Mouse (Mus musculus): ENCODE measurements around the gene Nol10. TPM values are rescaled to one million over a fixed set of nuclear protein-coding genes. Genes with fewer than 3 reads are reported as not detected.
"Not testable (repeated sequence)": the region's sequence is repeated elsewhere in the genome, so short reads cannot be mapped to it uniquely, and the experiment has no call there.

Nol10 gene
- polyA plus RNA-seq, 1 experiment, result 8.7 TPM

GRCm38 (mm10) chr12:17459223-17459622 is 111.0 kb downstream of the Nol10 start:
- DNase-seq (ENCODE audit: low spot score), result not testable (repeated sequence)

DNA sequence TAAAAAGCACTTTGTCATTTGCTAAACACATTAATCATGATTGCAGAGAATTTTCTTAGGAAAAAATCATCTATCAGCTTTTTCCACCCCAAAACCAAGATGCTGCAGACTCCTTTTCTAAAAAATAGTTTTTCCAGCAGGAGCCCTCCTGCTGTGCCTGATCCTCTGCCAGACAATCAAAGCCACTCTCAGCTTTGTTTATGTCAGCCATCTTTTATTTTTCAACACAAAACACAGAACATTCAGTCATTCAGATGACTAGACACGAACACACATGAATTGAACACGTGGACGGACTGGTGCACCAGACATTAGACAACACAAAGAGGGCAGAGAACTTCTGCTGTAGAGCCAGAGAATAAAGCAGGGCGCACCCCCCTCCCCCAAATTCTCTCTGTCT is 115.4 kb downstream of the Nol10 start:
- DNase-seq (ENCODE audit: low spot score), result no peak

- not testable (repeated sequence) for DNase-seq (ENCODE audit: low spot score)
Measured at GRCm38 (mm10) chr12:17464550-17464949, 116.3 kb downstream of the Nol10 start.

GRCm38 (mm10) chr12:17466791-17467190 is 118.5 kb downstream of the Nol10 start:
- DNase-seq (ENCODE audit: low spot score), result no peak

- no peak for DNase-seq (ENCODE audit: low spot score)
Measured at GRCm38 (mm10) chr12:17468359-17468758, 120.1 kb downstream of the Nol10 start.

GRCm38 (mm10) chr12:17469869-17470268 is 121.6 kb downstream of the Nol10 start:
- no peak for DNase-seq (ENCODE audit: low spot score)

- not testable (repeated sequence) for DNase-seq (ENCODE audit: low spot score)
Measured at GRCm38 (mm10) chr12:17470528-17470927, 122.3 kb downstream of the Nol10 start.

DNA sequence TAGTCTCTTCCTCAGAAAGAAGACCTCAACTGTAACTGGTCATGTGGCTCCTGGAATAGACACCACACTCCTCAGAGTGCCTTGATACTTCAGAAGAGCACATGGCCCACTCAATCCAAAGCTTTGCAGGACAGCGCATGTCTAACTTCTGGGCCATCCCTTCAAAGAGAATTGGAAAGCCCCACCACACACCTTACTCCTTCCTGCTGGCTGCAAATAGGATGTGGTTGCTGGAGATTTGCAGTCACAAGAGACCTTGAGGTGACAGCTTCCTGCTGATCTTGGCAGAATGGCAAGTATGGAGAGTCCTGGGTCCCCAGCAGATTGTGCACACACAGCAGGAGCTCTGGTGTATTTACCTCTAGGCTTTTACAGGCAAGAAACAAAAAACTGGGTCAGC is 123.1 kb downstream of the Nol10 start:
- DNase-seq (ENCODE audit: low spot score), result no peak

DNA sequence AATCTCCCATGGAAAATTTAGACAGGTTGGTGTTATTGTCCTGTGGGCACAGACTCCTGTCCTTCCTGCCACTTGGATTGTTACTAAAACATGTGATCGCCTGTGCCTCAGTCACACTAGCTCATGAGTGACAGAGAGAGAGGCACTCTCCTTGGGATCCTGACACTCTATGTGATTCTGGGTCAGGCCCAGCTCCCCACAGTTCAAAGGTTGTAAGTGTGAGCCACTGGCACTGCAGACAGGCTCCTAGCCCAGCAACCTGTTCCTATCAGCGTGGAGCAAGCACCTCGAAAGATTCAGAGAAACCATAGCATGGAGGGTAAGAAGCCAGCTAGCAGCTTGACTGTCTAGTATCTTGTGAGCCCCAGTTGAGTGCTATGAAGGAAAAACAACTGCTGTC is 124.9 kb downstream of the Nol10 start:
- DNase-seq (ENCODE audit: low spot score), result no peak

GRCm38 (mm10) chr12:17473862-17474261 is 125.6 kb downstream of the Nol10 start:
- no peak for DNase-seq (ENCODE audit: low spot score)

DNA sequence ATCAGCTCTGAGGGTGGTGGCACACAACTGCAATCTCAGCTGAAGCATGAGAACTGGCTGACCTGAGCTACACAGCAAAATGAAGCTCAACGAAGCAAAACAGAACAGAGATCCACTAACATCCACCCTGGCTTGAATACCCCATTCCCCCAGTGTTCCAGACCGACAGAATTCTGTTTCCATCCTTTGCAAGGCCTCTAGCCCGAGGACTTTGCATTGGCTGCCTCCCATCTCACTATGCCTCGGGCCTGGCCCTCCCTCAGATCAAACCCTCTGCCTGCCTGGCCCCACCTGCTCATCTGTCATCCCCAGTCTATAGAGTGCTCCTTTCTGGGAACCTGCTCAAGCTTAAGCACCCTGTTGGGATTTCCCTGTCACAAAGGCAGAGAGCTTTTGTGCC is 126.4 kb downstream of the Nol10 start:
- no peak for DNase-seq (ENCODE audit: low spot score)

GRCm38 (mm10) chr12:17475146-17475545 is 126.9 kb downstream of the Nol10 start:
- peak; percentile 13 for DNase-seq (ENCODE audit: low spot score)

DNA sequence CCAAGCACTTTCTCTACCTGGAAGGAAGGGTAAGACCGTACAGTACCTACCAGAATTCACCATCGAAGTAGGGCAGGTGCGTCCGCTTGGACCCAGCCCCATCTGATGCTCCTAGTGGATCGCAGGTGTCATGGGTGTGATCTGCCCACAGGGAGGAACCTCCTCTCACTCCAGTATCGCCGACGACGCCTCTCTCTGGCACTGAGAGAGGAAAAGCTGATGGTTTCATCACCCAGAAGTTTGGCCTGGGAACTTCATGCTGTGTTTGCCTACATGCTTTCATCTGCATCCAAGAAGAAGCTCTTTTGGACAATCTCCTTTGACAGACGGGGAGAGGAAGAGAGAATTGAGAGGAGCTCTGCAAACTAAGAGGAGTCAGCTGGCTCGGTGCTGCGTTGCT is 129.9 kb downstream of the Nol10 start:
- peak; percentile 5 for DNase-seq (ENCODE audit: low spot score)

DNA sequence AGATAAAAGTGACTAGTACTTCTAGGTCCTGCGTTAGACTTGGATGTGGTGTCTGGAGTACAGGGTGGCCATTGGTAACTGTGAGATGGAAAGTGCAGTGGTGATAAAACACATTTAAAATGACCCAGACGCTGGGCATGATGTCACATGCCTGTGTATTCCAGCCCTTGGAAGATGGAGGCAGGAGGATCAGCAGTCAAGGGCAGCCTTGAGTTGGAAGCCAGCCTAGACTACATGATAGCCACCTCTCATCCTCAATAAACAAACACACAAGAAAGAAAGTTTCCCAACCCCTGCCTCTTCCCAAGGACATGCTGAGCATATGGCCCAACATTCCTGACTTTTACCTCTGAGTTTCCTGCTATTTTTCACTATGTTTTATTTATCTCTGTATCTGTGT is 130.6 kb downstream of the Nol10 start:
- DNase-seq (ENCODE audit: low spot score), result peak; percentile 3

Other genes with a start within 250 kb of the Nol10 start
- 64.0 and 68.7 TPM in 2 replicates for gene Kcnf1, start 171.6 kb upstream of the Nol10 start, polyA plus RNA-seq (2012; rRNA removed)
- gene Pdia6, start 81.9 kb upstream of the Nol10 start, polyA plus RNA-seq (2012; rRNA removed), result 104 and 115 TPM in 2 replicates
- not detected in 2 replicates for gene Atp6v1c2, start 19.1 kb upstream of the Nol10 start, polyA plus RNA-seq (2012; rRNA removed)
- gene Odc1, start 196.3 kb downstream of the Nol10 start, polyA plus RNA-seq (2012; rRNA removed), result 64.4 and 68.4 TPM in 2 replicates

Data from urinary bladder, adult 2 months (tissue).